Mouse (Mus musculus): ENCODE measurements around the gene Tenm3. TPM values are rescaled to one million over a fixed set of nuclear protein-coding genes. Genes with fewer than 3 reads are reported as not detected.

Gene Tenm3
- polyA plus RNA-seq, 1 experiment: 12.8 TPM

DNA sequence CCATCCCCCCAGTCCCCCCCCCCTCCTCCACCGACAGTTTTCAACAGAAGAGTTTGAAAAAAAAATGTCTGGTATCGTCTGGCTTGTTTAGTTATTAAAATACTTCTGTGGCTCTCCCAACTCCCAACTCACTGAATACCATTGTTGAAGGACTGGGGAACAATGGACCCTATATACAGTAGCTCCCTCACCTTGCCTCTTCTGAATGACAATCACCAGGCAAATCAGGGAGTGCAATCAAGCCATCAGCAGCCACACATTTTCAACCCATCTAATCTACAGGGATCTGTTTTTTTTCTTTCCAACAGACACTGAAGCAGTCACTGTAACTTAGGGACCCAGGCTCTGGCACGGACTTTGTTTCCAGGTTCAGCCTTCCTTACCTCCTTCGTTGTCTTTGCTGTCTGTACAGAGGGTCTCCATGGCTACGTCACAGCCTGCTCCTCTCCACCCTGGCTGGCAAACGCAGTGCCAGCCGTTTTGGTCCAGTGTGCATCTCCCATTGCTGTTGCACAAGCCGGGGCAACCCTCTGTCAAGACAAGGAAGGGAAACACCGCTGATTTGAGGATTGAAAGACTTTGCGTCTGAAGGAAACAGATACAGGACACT lies 533.4 kb downstream of the Tenm3 start:
- no peak overlapping the region for H3K4me3 ChIP-seq
- no peak overlapping the region for H3K4me2 ChIP-seq (ENCODE audit: low read depth)
- H3K79me2 ChIP-seq (ENCODE audit: control insufficient read depth, insufficient read depth): no peaks in the 10 kb centered on the region
- H3ac ChIP-seq (ENCODE audit: control insufficient read depth, insufficient read length): no peak overlapping the region
- peaks cover 3% of the 10 kb centered on the region for H3K36me3 ChIP-seq (ENCODE audit: control insufficient read depth, insufficient read depth)
- no peaks in the 10 kb centered on the region for H3K27me3 ChIP-seq (ENCODE audit: control insufficient read depth, insufficient read depth, insufficient read length)
- no peak for TF ChIP-seq MAX (IDR thresholded peaks at IDR 0.05; ENCODE audit: low read depth)

GRCm38 (mm10) chr8:48309191-48309987 lies 534.4 kb downstream of the Tenm3 start:
- Histone ChIP-seq H3K27me3 (ENCODE audit: control insufficient read depth, insufficient read depth, insufficient read length) (no peaks in the 10 kb centered on the region), H3K4me3 (no peak overlapping the region), H3K79me2 (ENCODE audit: control insufficient read depth, insufficient read depth) (no peaks in the 10 kb centered on the region), H3K4me2 (ENCODE audit: low read depth) (no peak overlapping the region), H3K36me3 (ENCODE audit: control insufficient read depth, insufficient read depth) (peaks cover 3% of the 10 kb centered on the region), H3ac (ENCODE audit: control insufficient read depth, insufficient read length) (no peak overlapping the region)
- TF ChIP-seq MYOD1 (IDR thresholded peaks at IDR 0.05; ENCODE audit: control insufficient read depth in 1 of 3, insufficient read length in 2 of 3, low read depth in 2 of 3) (peak in 1 of 3 experiments; percentile 52), POLR2AphosphoS2 (IDR thresholded peaks at IDR 0.05; ENCODE audit: insufficient read length, low read depth) (no peak), USF1 (IDR thresholded peaks at IDR 0.05; ENCODE audit: low read depth) (peak; percentile 46), CEBPB (IDR thresholded peaks at IDR 0.05; ENCODE audit: insufficient read depth, poor library complexity, severe bottlenecking) (peak; percentile 68; the same call in 1 of the 2 replicates)

GRCm38 (mm10) chr8:48304224-48304623 lies 539.5 kb downstream of the Tenm3 start:
- H3K4me2 ChIP-seq (ENCODE audit: low read depth): no peak overlapping the region
- H3K27me3 ChIP-seq (ENCODE audit: control insufficient read depth, insufficient read depth, insufficient read length): no peaks in the 10 kb centered on the region
- H3K4me3 ChIP-seq: no peak overlapping the region
- H3K36me3 ChIP-seq (ENCODE audit: control insufficient read depth, insufficient read depth): no peaks in the 10 kb centered on the region
- no peak overlapping the region for H3ac ChIP-seq (ENCODE audit: control insufficient read depth, insufficient read length)
- TF ChIP-seq CEBPB (IDR thresholded peaks at IDR 0.05; ENCODE audit: insufficient read depth, poor library complexity, severe bottlenecking) (no peak), TCF12 (IDR thresholded peaks at IDR 0.05; ENCODE audit: insufficient read depth, poor library complexity, severe bottlenecking) (no peak), POLR2A (IDR thresholded peaks at IDR 0.05; ENCODE audit: insufficient read length, low read depth) (no peak), MYOG (IDR thresholded peaks at IDR 0.05; ENCODE audit: control insufficient read depth in 1 of 3, insufficient read depth in 1 of 3, insufficient read length in 2 of 3, low read depth in 2 of 3) (no peak), MAX (IDR thresholded peaks at IDR 0.05; ENCODE audit: low read depth) (no peak), USF1 (IDR thresholded peaks at IDR 0.05; ENCODE audit: low read depth) (no peak), POLR2AphosphoS2 (IDR thresholded peaks at IDR 0.05; ENCODE audit: insufficient read length, low read depth) (no peak), SRF (IDR thresholded peaks at IDR 0.05; ENCODE audit: control insufficient read depth, insufficient read length, low read depth) (no peak), MYOD1 (IDR thresholded peaks at IDR 0.05; ENCODE audit: control insufficient read depth in 1 of 3, insufficient read length in 2 of 3, low read depth in 2 of 3) (no peak), REST (IDR thresholded peaks at IDR 0.05; ENCODE audit: insufficient read depth, insufficient read length) (no peak), E2F4 (IDR thresholded peaks at IDR 0.05; ENCODE audit: insufficient read depth) (no peak), TCF3 (IDR thresholded peaks at IDR 0.05; ENCODE audit: insufficient read length, low read depth) (no peak)
- no peaks in the 10 kb centered on the region for H3K79me2 ChIP-seq (ENCODE audit: control insufficient read depth, insufficient read depth)

GRCm38 (mm10) chr8:48300613-48301037 lies 543.1 kb downstream of the Tenm3 start:
- no peak for TF ChIP-seq TCF3 (IDR thresholded peaks at IDR 0.05; ENCODE audit: insufficient read length, low read depth)
- H3K27me3 ChIP-seq (ENCODE audit: control insufficient read depth, insufficient read depth, insufficient read length): no peaks in the 10 kb centered on the region
- H3ac ChIP-seq (ENCODE audit: control insufficient read depth, insufficient read length): no peak overlapping the region
- no peak overlapping the region for H3K4me2 ChIP-seq (ENCODE audit: low read depth)
- peaks cover 9% of the 10 kb centered on the region for H3K36me3 ChIP-seq (ENCODE audit: control insufficient read depth, insufficient read depth)
- no peak overlapping the region for H3K4me3 ChIP-seq
- no peaks in the 10 kb centered on the region for H3K79me2 ChIP-seq (ENCODE audit: control insufficient read depth, insufficient read depth)

DNA sequence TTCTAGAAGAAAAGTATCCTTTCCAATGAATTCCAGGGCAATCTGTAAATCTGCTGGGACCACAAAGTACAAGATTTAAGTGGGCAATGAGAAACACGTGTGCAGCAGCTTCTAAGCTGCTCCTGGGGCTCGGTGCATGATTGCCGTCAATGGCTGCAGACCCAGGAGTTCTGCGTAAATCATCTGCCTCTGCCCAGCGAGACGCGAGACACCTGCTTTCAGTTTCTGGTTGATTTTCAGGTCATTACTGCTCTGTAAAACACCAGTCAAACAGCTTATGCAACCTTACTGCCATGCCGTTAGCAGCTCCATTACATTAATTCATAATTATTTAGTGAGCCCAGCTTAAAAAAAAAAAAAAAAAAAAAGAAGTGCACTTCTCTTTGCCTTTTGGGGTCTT lies 543.7 kb downstream of the Tenm3 start:
- Histone ChIP-seq H3K27me3 (ENCODE audit: control insufficient read depth, insufficient read depth, insufficient read length) (no peaks in the 10 kb centered on the region), H3K4me2 (ENCODE audit: low read depth) (no peak overlapping the region), H3K4me3 (no peak overlapping the region), H3ac (ENCODE audit: control insufficient read depth, insufficient read length) (no peak overlapping the region), H3K79me2 (ENCODE audit: control insufficient read depth, insufficient read depth) (no peaks in the 10 kb centered on the region), H3K36me3 (ENCODE audit: control insufficient read depth, insufficient read depth) (peaks cover 9% of the 10 kb centered on the region)
- TF ChIP-seq USF1 (IDR thresholded peaks at IDR 0.05; ENCODE audit: low read depth) (no peak), CEBPB (IDR thresholded peaks at IDR 0.05; ENCODE audit: insufficient read depth, poor library complexity, severe bottlenecking) (no peak), POLR2AphosphoS2 (IDR thresholded peaks at IDR 0.05; ENCODE audit: insufficient read length, low read depth) (no peak), MYOD1 (IDR thresholded peaks at IDR 0.05; ENCODE audit: control insufficient read depth in 1 of 3, insufficient read length in 2 of 3, low read depth in 2 of 3) (no peak), TCF12 (IDR thresholded peaks at IDR 0.05; ENCODE audit: insufficient read depth, poor library complexity, severe bottlenecking) (no peak), REST (IDR thresholded peaks at IDR 0.05; ENCODE audit: insufficient read depth, insufficient read length) (no peak), MAX (IDR thresholded peaks at IDR 0.05; ENCODE audit: low read depth) (no peak), E2F4 (IDR thresholded peaks at IDR 0.05; ENCODE audit: insufficient read depth) (no peak), SRF (IDR thresholded peaks at IDR 0.05; ENCODE audit: control insufficient read depth, insufficient read length, low read depth) (no peak)
